Mouse (Mus musculus) stomach, embryonic 16.5 days (tissue): ENCODE measurements around the gene Fancd2os. TPM values are rescaled to one million over a fixed set of nuclear protein-coding genes. Genes with fewer than 3 reads are reported as not detected.

Source experiments
- ATAC-seq: fragments of 200-750 bp; cut with Nextera tagmentation; 2 replicates; pipeline ENCODE4 v1.8.0; 2017; ENCODE audit warnings: moderate number of reproducible peaks, moderate TSS enrichment; ENCODE audit not compliant: insufficient read depth, low FRiP score
- H3K27ac ChIP-seq: fragments of 300-500 bp; sonication (generic); 2 replicates; pipeline ENCODE4 v1.5.1; 2014; ENCODE audit warnings: low read length
- H3K27me3 ChIP-seq: fragments of 300-500 bp; sonication (generic); 2 replicates; pipeline ENCODE4 v1.6.1; 2014; ENCODE audit warnings: low read length, control low read depth, mixed read lengths; ENCODE audit not compliant: control insufficient read depth, insufficient read depth
- H3K36me3 ChIP-seq: fragments of 300-500 bp; sonication (generic); 2 replicates; pipeline ENCODE4 v1.6.1; 2014; ENCODE audit warnings: low read length; ENCODE audit not compliant: control insufficient read depth, insufficient read depth
- H3K4me1 ChIP-seq: fragments of 300-500 bp; sonication (generic); 2 replicates; pipeline ENCODE4 v1.6.1; 2014; ENCODE audit warnings: low read length, control low read depth, mixed read lengths; ENCODE audit not compliant: control insufficient read depth, insufficient read depth
- H3K4me2 ChIP-seq: fragments of 300-500 bp; sonication (generic); 2 replicates; pipeline ENCODE4 v1.6.1; 2014; ENCODE audit warnings: low read depth, low read length, mixed read lengths
- H3K4me3 ChIP-seq: fragments of 300-500 bp; sonication (generic); replicated peaks from 2 replicates; pipeline ENCODE4 v1.5.1; 2014; ENCODE audit warnings: mild to moderate bottlenecking, low read length
- H3K9ac ChIP-seq: fragments of 300-500 bp; sonication (generic); 2 replicates; pipeline ENCODE4 v1.6.1; 2014; ENCODE audit warnings: low read length
- H3K9me3 ChIP-seq: fragments of 300-500 bp; sonication (generic); replicated peaks from 2 replicates; pipeline ENCODE4 v1.6.1; 2016; ENCODE audit warnings: low read length, control low read depth; ENCODE audit not compliant: control insufficient read depth
- WGBS: fragments of 180-500 bp; shearing (Covaris S2); extraction: QIAGEN DNeasy Blood & Tissue Kit; methylation state at CpG from one replicate; pipeline ENCODE4 v1.1.7; 2014; 5-methylcytosine and 5-hydroxymethylcytosine counted together
- polyA plus RNA-seq: library from polyadenylated mRNA; unstranded; fragments of >200 nt; fragmentation: Nextera tagmentation; extraction: Ambion mirVana; gene quantifications from 2 replicates; pipeline ENCODE4 v1.2.1, GENCODE M21; 2015

Fancd2os gene
- polyA plus RNA-seq, 1 experiment from 2014 or later = 0.18 TPM

GRCm38 (mm10) chr6:113612258-113612969 is 11.9 kb upstream of the Fancd2os start:
- no peak for ATAC-seq
- Histone ChIP-seq H3K4me3 (no peak overlapping the region), H3K27ac (no peak overlapping the region), H3K4me1 (no peaks in the 10 kb centered on the region), H3K36me3 (peaks cover 20% of the 10 kb centered on the region; the same call in 1 of the 2 replicates), H3K4me2 (no peak overlapping the region), H3K27me3 (no peaks in the 10 kb centered on the region), H3K9ac (no peak overlapping the region), H3K9me3 (no peaks in the 10 kb centered on the region)
- 85% methylated on average over 8 of the region's 8 CpGs for WGBS

GRCm38 (mm10) chr6:113609293-113609692 is 8.8 kb upstream of the Fancd2os start:
- H3K4me1 ChIP-seq = peaks cover 15% of the 10 kb centered on the region
- H3K36me3 ChIP-seq = peaks cover 7% of the 10 kb centered on the region; the same call in 1 of the 2 replicates
- H3K4me3 ChIP-seq = no peak overlapping the region
- ATAC-seq = no peak
- no peaks in the 10 kb centered on the region for H3K9me3 ChIP-seq
- H3K9ac ChIP-seq = no peak overlapping the region
- no peak overlapping the region for H3K4me2 ChIP-seq
- 92% methylated on average over 7 of the region's 7 CpGs for WGBS
- H3K27me3 ChIP-seq = no peaks in the 10 kb centered on the region
- no peak overlapping the region for H3K27ac ChIP-seq

GRCm38 (mm10) chr6:113608871-113609270 is 8.4 kb upstream of the Fancd2os start:
- no peak overlapping the region for H3K9ac ChIP-seq

GRCm38 (mm10) chr6:113605224-113605545 is 4.7 kb upstream of the Fancd2os start:
- Histone ChIP-seq H3K4me1 (peaks cover 15% of the 10 kb centered on the region), H3K27me3 (no peaks in the 10 kb centered on the region), H3K4me2 (peak overlapping the region; percentile 90), H3K9ac (peak overlapping the region; percentile 90), H3K4me3 (peak overlapping the region; percentile 92), H3K27ac (peak overlapping the region; percentile 90; the same call in 1 of the 2 replicates), H3K36me3 (no peaks in the 10 kb centered on the region; the same call in 1 of the 2 replicates), H3K9me3 (no peaks in the 10 kb centered on the region)
- 4% methylated on average over 10 of the region's 10 CpGs for WGBS
- no peak for ATAC-seq

More at GRCm38 (mm10) chr6:113608871-113609270, 8.4 kb upstream of the Fancd2os start:
- Histone ChIP-seq H3K9me3 (no peaks in the 10 kb centered on the region), H3K27me3 (no peaks in the 10 kb centered on the region), H3K36me3 (peaks cover 4% of the 10 kb centered on the region; the same call in 1 of the 2 replicates), H3K4me3 (no peak overlapping the region), H3K4me1 (peaks cover 15% of the 10 kb centered on the region), H3K4me2 (no peak overlapping the region), H3K27ac (no peak overlapping the region)
- 73% methylated on average over 6 of the region's 6 CpGs for WGBS
- ATAC-seq = no peak

GRCm38 (mm10) chr6:113604432-113605223 is 4.1 kb upstream of the Fancd2os start, which contains the start of gene Brk1:
TSS of gene Brk1 (plus strand) at chr6:113604772.
- Histone ChIP-seq H3K4me1 (peaks cover 15% of the 10 kb centered on the region), H3K36me3 (no peaks in the 10 kb centered on the region; the same call in 1 of the 2 replicates), H3K27ac (peak within 1 kb of the TSS; percentile 90), H3K4me2 (peak within 1 kb of the TSS; percentile 90), H3K9ac (peak within 1 kb of the TSS; percentile 90), H3K9me3 (no peaks in the 10 kb centered on the region), H3K27me3 (no peaks in the 10 kb centered on the region), H3K4me3 (peak within 1 kb of the TSS; percentile 92)
- WGBS = under 1% methylated on average over 62 of the region's 65 CpGs
- ATAC-seq = peak; percentile 93

GRCm38 (mm10) chr6:113603993-113604392 is 3.5 kb upstream of the Fancd2os start:
- H3K36me3 ChIP-seq = no peaks in the 10 kb centered on the region; the same call in 1 of the 2 replicates
- peak overlapping the region; percentile 90 for H3K9ac ChIP-seq
- H3K4me1 ChIP-seq = peaks cover 15% of the 10 kb centered on the region
- 53% methylated on average over 12 of the region's 12 CpGs for WGBS
- peak overlapping the region; percentile 90 for H3K4me2 ChIP-seq
- H3K4me3 ChIP-seq = peak overlapping the region; percentile 92
- H3K27me3 ChIP-seq = no peaks in the 10 kb centered on the region
- H3K27ac ChIP-seq = peak overlapping the region; percentile 90; the same call in 1 of the 2 replicates
- H3K9me3 ChIP-seq = no peaks in the 10 kb centered on the region
- no peak for ATAC-seq

GRCm38 (mm10) chr6:113602821-113603220 is 2.3 kb upstream of the Fancd2os start:
- WGBS = 87% methylated on average over 6 of the region's 6 CpGs
- no peaks in the 10 kb centered on the region for H3K27me3 ChIP-seq
- no peaks in the 10 kb centered on the region; the same call in 1 of the 2 replicates for H3K36me3 ChIP-seq
- ATAC-seq = no peak
- H3K4me1 ChIP-seq = peaks cover 15% of the 10 kb centered on the region
- H3K4me3 ChIP-seq = no peak overlapping the region
- H3K9me3 ChIP-seq = no peaks in the 10 kb centered on the region
- no peak overlapping the region for H3K4me2 ChIP-seq
- H3K9ac ChIP-seq = no peak overlapping the region
- H3K27ac ChIP-seq = no peak overlapping the region

- Histone ChIP-seq H3K9ac (0 out of 2 replicates have a peak overlapping the region, but pooled peaks have one; percentile 52), H3K9me3 (no peaks in the 10 kb centered on the region), H3K27me3 (no peaks in the 10 kb centered on the region), H3K4me2 (no peak overlapping the region), H3K4me3 (no peak overlapping the region), H3K4me1 (no peaks in the 10 kb centered on the region), H3K27ac (no peak overlapping the region), H3K36me3 (no peaks in the 10 kb centered on the region)
- 56% methylated on average over 5 of the region's 5 CpGs for WGBS
- ATAC-seq = no peak
Measured at GRCm38 (mm10) chr6:113599833-113600232, 682 bp downstream of the Fancd2os start.

- H3K36me3 ChIP-seq = no peaks in the 10 kb centered on the region
- H3K27ac ChIP-seq = no peak overlapping the region
- ATAC-seq = no peak
- H3K4me2 ChIP-seq = no peak overlapping the region
- no peak overlapping the region for H3K9ac ChIP-seq
- no peaks in the 10 kb centered on the region for H3K9me3 ChIP-seq
- 83% methylated on average over 4 of the region's 4 CpGs for WGBS
- H3K27me3 ChIP-seq = no peaks in the 10 kb centered on the region
- no peaks in the 10 kb centered on the region for H3K4me1 ChIP-seq
- no peak overlapping the region for H3K4me3 ChIP-seq
Measured at GRCm38 (mm10) chr6:113597945-113598344, 2.6 kb downstream of the Fancd2os start.
